ENCODE assay signal across 24 mouse cellular contexts in genomic region chr4:109759901-109760300, GRCm38 (mm10).
"Had no signal": no experiment of that assay in that cellular context is flagged by ENCODE, and none has a peak within 500 bp of the region (broad histone marks: within the 10 kb centered on the region; RNA-seq: fewer than 3 reads in every experiment).

No protein-coding gene starts in this region.

- ATAC-seq: liver, embryonic 12.5 days had no signal

- H3K4me3 ChIP-seq: kidney, embryonic 15.5 days; left cerebral cortex, adult 2 months; liver, embryonic 12.5 days; liver, embryonic 15.5 days; lung, embryonic 15.5 days; midbrain, embryonic 10.5 days; midbrain, embryonic 15.5 days; neural tube, embryonic 13.5 days had no signal

- H3K36me3 ChIP-seq: kidney, embryonic 15.5 days; lung, embryonic 15.5 days; midbrain, embryonic 10.5 days; midbrain, embryonic 15.5 days; neural tube, embryonic 13.5 days had no signal

- H3K27ac ChIP-seq: kidney, embryonic 15.5 days; left cerebral cortex, adult 2 months; liver, embryonic 12.5 days; liver, embryonic 15.5 days; lung, embryonic 15.5 days; macrophage; midbrain, embryonic 15.5 days; neural tube, embryonic 13.5 days; stomach, postnatal 0 days had no signal

- H3K9me3 ChIP-seq: kidney, embryonic 15.5 days; liver, embryonic 12.5 days; liver, embryonic 15.5 days; lung, embryonic 15.5 days; megakaryocyte, embryonic 14.5 days; midbrain, embryonic 10.5 days; midbrain, embryonic 15.5 days; neural tube, embryonic 13.5 days had no signal

- H3K4me1 ChIP-seq: kidney, embryonic 15.5 days; liver, embryonic 12.5 days; liver, embryonic 15.5 days; lung, embryonic 15.5 days; midbrain, embryonic 15.5 days had no signal

- H3K27me3 ChIP-seq: kidney, embryonic 15.5 days; liver, embryonic 12.5 days; liver, embryonic 15.5 days; lung, embryonic 15.5 days; megakaryocyte, embryonic 14.5 days; midbrain, embryonic 15.5 days; neural tube, embryonic 13.5 days had no signal

- H3K9ac ChIP-seq: kidney, embryonic 15.5 days; liver, embryonic 12.5 days; liver, embryonic 15.5 days; lung, embryonic 15.5 days; midbrain, embryonic 15.5 days; neural tube, embryonic 13.5 days had no signal

- H3K4me2 ChIP-seq: kidney, embryonic 15.5 days; liver, embryonic 12.5 days; liver, embryonic 15.5 days; lung, embryonic 15.5 days; midbrain, embryonic 15.5 days; neural tube, embryonic 13.5 days had no signal

- DNase-seq: kidney, adult 11 months; kidney, adult 8-10 months; kidney, postnatal 10 days; kidney, postnatal 36 days; layer of hippocampus, postnatal 36 days; lung, adult 18-20 months; lung, postnatal 10 days; retina, postnatal 1 day; right cerebral cortex, postnatal 25 days; spleen, adult 18-20 months; thymus, adult 2 months; thymus, postnatal 14 days; thymus, postnatal 4 days had no signal
